Mouse (Mus musculus): ENCODE measurements around the gene Dbt.

- TF ChIP-seq CTCF (IDR thresholded peaks at IDR 0.05; ENCODE audit: extremely low read depth, insufficient read depth, insufficient read length, insufficient replicate concordance), result no peak
- no peak for TF ChIP-seq POLR2A (IDR thresholded peaks at IDR 0.05; ENCODE audit: low read depth, low read length)
These were observed 35.5 kb upstream of the Dbt start for GRCm38 (mm10) chr3:116477351-116477750.
